8 mouse cellular contexts compared by ENCODE assay signal in the genomic region with DNA sequence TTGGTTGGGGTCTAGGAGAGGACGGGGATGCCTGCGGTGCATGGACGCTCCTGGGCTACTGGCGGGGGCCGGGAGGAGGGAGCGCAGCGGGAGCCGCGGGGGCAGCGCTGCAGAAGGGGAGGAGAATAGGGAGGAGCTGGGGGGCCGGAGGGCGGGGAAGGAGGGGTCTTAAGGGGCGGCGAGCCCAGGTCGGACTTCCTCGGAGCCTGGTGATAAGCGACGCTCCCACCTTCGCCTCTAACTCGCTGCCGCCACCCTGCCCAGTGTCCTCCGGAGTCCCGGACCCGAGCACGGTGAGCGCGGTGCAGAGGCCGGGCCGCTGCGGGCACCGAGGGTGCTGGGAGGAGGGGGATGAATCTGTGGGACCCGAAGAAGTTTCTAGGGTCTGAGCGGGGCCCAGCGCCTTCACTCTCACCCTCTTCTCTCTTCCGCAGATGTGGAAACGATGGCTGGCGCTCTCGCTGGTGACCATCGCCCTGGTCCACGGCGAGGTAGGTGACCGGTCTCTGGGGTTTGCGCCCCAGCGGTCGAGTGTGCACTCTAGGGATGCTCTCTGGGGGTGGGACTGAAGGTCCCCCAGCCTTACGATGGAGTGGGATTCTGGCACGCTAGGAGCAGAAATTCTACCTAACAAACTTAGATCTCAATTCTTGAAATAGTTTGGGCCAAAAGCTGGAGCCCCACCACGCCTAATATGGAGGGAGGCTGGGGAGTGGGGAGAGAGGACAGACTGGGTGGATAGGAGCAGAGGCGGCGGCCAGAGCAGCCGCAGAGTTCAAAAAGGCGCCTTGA. TPM values are rescaled to one million over a fixed set of nuclear protein-coding genes. Genes with fewer than 3 reads are reported as not detected.
DNase-seq lines count a peak whose midpoint lies in the region; ATAC-seq and TF ChIP-seq lines count a peak whose summit lies in the region.

A gene (plus strand): TSS at position 14 of the 792 bp plus-strand sequence.

- no peaks in the 10 kb centered on the region for H3K9me3 ChIP-seq in forebrain, embryonic 11.5 days (ENCODE audit: control insufficient read depth, low read length)
- no peaks in the 10 kb centered on the region for H3K9me3 ChIP-seq in heart, embryonic 14.5 days (ENCODE audit: control insufficient read depth, low read length)
- no peaks in the 10 kb centered on the region for H3K9me3 ChIP-seq in lung, embryonic 16.5 days (ENCODE audit: control insufficient read depth, low read length)

- WGBS in forebrain, embryonic 11.5 days: under 1% methylated on average over 50 of the region's 52 CpGs
- under 1% methylated on average over 49 of the region's 52 CpGs for WGBS in heart, embryonic 14.5 days
- WGBS in lung, embryonic 16.5 days: under 1% methylated on average over 45 of the region's 52 CpGs

- H3K27me3 ChIP-seq in forebrain, embryonic 11.5 days (ENCODE audit: control insufficient read depth, insufficient read depth, low read length): no peaks in the 10 kb centered on the region
- no peaks in the 10 kb centered on the region for H3K27me3 ChIP-seq in heart, embryonic 14.5 days (ENCODE audit: control insufficient read depth, insufficient read depth, low read length)
- no peaks in the 10 kb centered on the region for H3K27me3 ChIP-seq in lung, embryonic 16.5 days (ENCODE audit: control insufficient read depth, insufficient read depth, low read depth, low read length)

- peak within 1 kb of the TSS; percentile 70 for H3K4me3 ChIP-seq in forebrain, embryonic 11.5 days (ENCODE audit: low read depth, low read length)
- H3K4me3 ChIP-seq in heart, embryonic 14.5 days (ENCODE audit: control insufficient read depth in 1 of 2, insufficient read depth in 1 of 2, low read depth in 1 of 2, low read length in 2 of 2): peak within 1 kb of the TSS; percentile 83 to 98
- peak within 1 kb of the TSS; percentile 95 for H3K4me3 ChIP-seq in layer of hippocampus, adult 2 months
- H3K4me3 ChIP-seq in lung, embryonic 16.5 days (ENCODE audit: low read length): peak within 1 kb of the TSS; percentile 95

- peak; percentile 83 for ATAC-seq in forebrain, embryonic 11.5 days (replicated peaks; ENCODE audit: low FRiP score)
- ATAC-seq in heart, embryonic 14.5 days (ENCODE audit: insufficient number of reproducible peaks, insufficient read depth, low FRiP score, low read depth): peak; percentile 88
- peak; percentile 88 for ATAC-seq in lung, embryonic 16.5 days (ENCODE audit: low read depth)
- ATAC-seq in CD4-positive, CD25-positive, alpha-beta regulatory T cell, adult 4 months: no peak

- peak within 1 kb of the TSS; percentile 81 for H3K4me2 ChIP-seq in forebrain, embryonic 11.5 days (ENCODE audit: low read depth, low read length, severe bottlenecking)
- peak within 1 kb of the TSS; percentile 64 for H3K4me2 ChIP-seq in heart, embryonic 14.5 days (ENCODE audit: low read length)
- H3K4me2 ChIP-seq in lung, embryonic 16.5 days (ENCODE audit: low read depth, low read length): peak within 1 kb of the TSS; percentile 84

- peak within 1 kb of the TSS; percentile 89 for H3K9ac ChIP-seq in forebrain, embryonic 11.5 days (ENCODE audit: low read length)
- peak within 1 kb of the TSS; percentile 99 for H3K9ac ChIP-seq in heart, embryonic 14.5 days (ENCODE audit: low read length)
- H3K9ac ChIP-seq in lung, embryonic 16.5 days (ENCODE audit: low read length): peak within 1 kb of the TSS; percentile 98

- peak; percentile 26 for DNase-seq in MN1 (ENCODE audit: low spot score)
- peak; percentile 47 to 64 for DNase-seq in adrenal gland, postnatal 36 days
- peak; percentile 87 for DNase-seq in forebrain, embryonic 11.5 days (ENCODE audit: low spot score)
- peak; percentile 35 to 59 for DNase-seq in layer of hippocampus, adult 2 months (ENCODE audit: low spot score in 2 of 2)
- peak; percentile 71 for DNase-seq in retina, embryonic 14.5 days (ENCODE audit: low spot score)

- no peaks in the 10 kb centered on the region for H3K36me3 ChIP-seq in forebrain, embryonic 11.5 days (ENCODE audit: control insufficient read depth, insufficient read depth, low read length)
- peaks cover 20% of the 10 kb centered on the region for H3K36me3 ChIP-seq in heart, embryonic 14.5 days (ENCODE audit: control insufficient read depth, insufficient read depth, low read length)
- H3K36me3 ChIP-seq in lung, embryonic 16.5 days (ENCODE audit: control insufficient read depth, insufficient read depth, low read length): peaks cover 2% of the 10 kb centered on the region; the same call in 1 of the 2 replicates

- TF ChIP-seq CTCF in layer of hippocampus, adult 2 months (conservative IDR thresholded peaks at IDR 0.05): no peak

- peak within 1 kb of the TSS; percentile 50; the same call in 1 of the 2 replicates for H3K27ac ChIP-seq in forebrain, embryonic 11.5 days (ENCODE audit: low read depth, low read length)
- H3K27ac ChIP-seq in heart, embryonic 14.5 days (replicated peaks in 1 of 2; ENCODE audit: control insufficient read depth in 1 of 2, insufficient read depth in 1 of 2, low read depth in 2 of 2, low read length in 2 of 2): peak within 1 kb of the TSS; percentile 93 to 94
- peak within 1 kb of the TSS; percentile 89 for H3K27ac ChIP-seq in layer of hippocampus, adult 2 months
- peak within 1 kb of the TSS; percentile 94 for H3K27ac ChIP-seq in lung, embryonic 16.5 days (ENCODE audit: low read length)

- H3K4me1 ChIP-seq in forebrain, embryonic 11.5 days (replicated peaks; ENCODE audit: control insufficient read depth, insufficient read depth, low read length): peaks cover 2% of the 10 kb centered on the region; the same call in 1 of the 2 replicates
- H3K4me1 ChIP-seq in heart, embryonic 14.5 days (ENCODE audit: control insufficient read depth in 2 of 2, insufficient read depth in 2 of 2, low read length in 2 of 2): peaks cover 11 to 30% of the 10 kb centered on the region in 2 experiments
- H3K4me1 ChIP-seq in lung, embryonic 16.5 days (replicated peaks; ENCODE audit: control insufficient read depth, insufficient read depth, low read length): peaks cover 27% of the 10 kb centered on the region

RNA-seq across cellular contexts. Expression of the gene that starts here (rescaled TPM):
- total RNA-seq in adrenal gland, postnatal 36 days (2021): 10 to 100 TPM; 59.3 to 87.0 TPM
- 171 and 176 TPM in 2 replicates for polyA plus RNA-seq in forebrain, embryonic 11.5 days (2014; fragmentation: Nextera tagmentation; extraction: Ambion mirVana)
- polyA plus RNA-seq in heart, embryonic 14.5 days (2014; fragmentation: Nextera tagmentation; extraction: Ambion mirVana): 537 and 600 TPM in 2 replicates
- 10 to 100 TPM; 34.5 to 41.8 TPM for total RNA-seq in layer of hippocampus, adult 2 months (2021)
- polyA plus RNA-seq in lung, embryonic 16.5 days (2015; fragmentation: Nextera tagmentation; extraction: Ambion mirVana): 617 and 655 TPM in 2 replicates
- polyA plus RNA-seq in CD4-positive, CD25-positive, alpha-beta regulatory T cell, adult 4 months (2017; shearing (Covaris generic)): under 1 TPM; 0.27 to 0.36 TPM

Comparison
In these comparisons a context has a peak if more than half of its experiments do, and no peak if none do; other contexts are left out.
1. RNA of the gene that starts here (polyA plus RNA-seq): 617 to 655 TPM in lung, embryonic 16.5 days, 537 to 600 TPM in heart, embryonic 14.5 days and 171 to 176 TPM in forebrain, embryonic 11.5 days; 0.27 to 0.36 TPM in CD4-positive, CD25-positive, alpha-beta regulatory T cell, adult 4 months; every median in the first group is over 100 times any median in the second.
2. DNase-seq: peak in every context shown above with its lines; median percentile 87 in forebrain, embryonic 11.5 days; 71 in retina, embryonic 14.5 days; 56 in adrenal gland, postnatal 36 days; 47 in layer of hippocampus, adult 2 months; 26 in MN1.
3. Peak in every context shown above with its lines, with median percentiles within 50 percentile points of each other: H3K27ac ChIP-seq, H3K4me2 ChIP-seq, H3K4me3 ChIP-seq and H3K9ac ChIP-seq.